Mouse (Mus musculus): ENCODE results near the gene Ddit4l. TPM values are rescaled to one million over a fixed set of nuclear protein-coding genes. Genes with fewer than 3 reads are reported as not detected.
A peak's percentile ranks its signal among the peaks of the same experiment; 100 is the strongest.
"Not testable (repeated sequence)": the region's sequence is repeated elsewhere in the genome, so short reads cannot be mapped to it uniquely, and the experiment has no call there.

Gene Ddit4l
- polyA plus RNA-seq (2016; fragmentation: Nextera tagmentation; extraction: Ambion mirVana): 9.9 and 12.7 TPM in 2 replicates

DNA sequence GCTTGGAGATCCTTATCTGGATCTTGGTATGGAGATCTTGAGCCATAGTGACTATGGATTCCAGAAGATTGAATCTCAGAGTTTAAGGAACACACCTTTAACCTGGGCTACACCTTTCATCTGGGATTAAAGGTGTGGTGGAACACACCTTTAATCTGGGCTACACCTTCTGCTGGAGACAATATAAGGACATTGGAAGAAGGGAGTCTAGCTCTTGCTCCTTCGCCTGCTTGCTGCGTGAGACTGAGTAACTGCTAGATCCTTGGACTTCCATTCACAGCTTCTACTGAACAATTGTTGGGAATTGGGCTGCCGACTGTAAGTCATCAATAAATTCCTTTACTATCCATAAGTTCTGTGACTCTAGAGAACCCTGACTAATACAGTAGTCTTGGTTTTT lies at the start of gene Ddit4l:
Ddit4l (plus strand) TSS at position 301 of the 400 bp plus-strand sequence.
- ATAC-seq (ENCODE audit: low FRiP score); H3K27ac ChIP-seq; H3K4me3 ChIP-seq (replicated peaks); H3K36me3 ChIP-seq (replicated peaks); H3K9ac ChIP-seq; H3K9me3 ChIP-seq; H3K4me2 ChIP-seq: not testable (repeated sequence)
- 94% methylated on average over 3 of the region's 3 CpGs for WGBS
- Histone ChIP-seq H3K27me3 (peaks cover 16% of the 10 kb centered on the region), H3K4me1 (peaks cover 29% of the 10 kb centered on the region)

DNA sequence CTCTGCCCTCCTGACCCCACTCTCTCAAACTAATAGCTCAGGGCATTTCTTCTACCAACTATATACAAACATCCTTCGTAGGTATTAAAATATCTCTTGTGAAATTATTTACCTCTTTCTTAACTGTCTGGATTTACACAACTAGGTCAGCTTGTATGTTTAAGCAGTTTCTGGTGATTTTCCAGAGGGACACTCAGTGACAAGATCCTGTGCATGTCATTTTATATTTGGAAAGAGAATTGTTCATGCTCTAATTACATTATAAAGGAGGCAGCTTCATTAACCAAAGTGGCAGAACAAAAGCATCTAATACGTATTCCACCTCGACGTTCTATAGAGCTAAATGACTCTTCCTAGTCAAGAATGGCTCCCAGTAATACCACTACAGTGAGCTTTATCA lies 45.3 kb upstream of the Ddit4l start:
- Histone ChIP-seq H3K9me3 (no peaks in the 10 kb centered on the region), H3K4me2 (no peak overlapping the region), H3K27ac (no peak overlapping the region), H3K4me3 (replicated peaks) (no peak overlapping the region), H3K9ac (no peak overlapping the region), H3K4me1 (no peaks in the 10 kb centered on the region), H3K36me3 (replicated peaks) (no peaks in the 10 kb centered on the region), H3K27me3 (no peaks in the 10 kb centered on the region)
- ATAC-seq (ENCODE audit: low FRiP score): no peak
- 72% methylated on average over 4 of the region's 4 CpGs for WGBS

DNA sequence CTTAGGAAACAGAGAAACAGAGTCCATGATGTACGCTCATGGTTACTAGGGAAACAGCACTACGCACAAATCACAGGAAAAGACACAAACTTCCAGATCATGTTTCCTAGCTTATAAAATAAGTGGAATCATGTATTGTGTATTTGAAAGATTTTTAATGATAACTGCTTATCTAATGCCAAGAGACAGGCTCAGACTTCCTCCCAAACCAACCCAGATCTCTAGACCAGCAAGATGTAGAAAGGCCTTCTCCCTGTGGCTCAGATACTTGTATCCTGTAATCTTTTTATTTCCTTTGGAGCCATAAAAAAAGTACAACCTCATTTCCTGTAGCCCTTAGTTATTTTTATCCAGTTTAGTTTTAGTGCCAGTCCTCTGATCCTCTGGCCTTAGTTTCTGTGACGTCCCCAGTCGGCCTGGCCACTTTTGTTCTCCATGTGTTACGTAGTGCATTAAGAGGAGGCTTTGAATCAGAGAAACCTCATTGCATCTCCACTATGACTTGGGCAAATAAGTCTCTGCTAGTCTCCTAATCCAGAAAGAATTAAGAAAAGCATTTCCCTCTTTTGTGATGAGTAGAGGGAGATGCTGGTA lies 34.9 kb upstream of the Ddit4l start:
- Histone ChIP-seq H3K9ac (no peak overlapping the region), H3K36me3 (replicated peaks) (no peaks in the 10 kb centered on the region), H3K27me3 (no peaks in the 10 kb centered on the region), H3K4me3 (replicated peaks) (no peak overlapping the region), H3K27ac (no peak overlapping the region), H3K9me3 (no peaks in the 10 kb centered on the region), H3K4me1 (no peaks in the 10 kb centered on the region), H3K4me2 (no peak overlapping the region)
- ATAC-seq (ENCODE audit: low FRiP score): no peak
- 86% methylated on average over 5 of the region's 5 CpGs for WGBS

DNA sequence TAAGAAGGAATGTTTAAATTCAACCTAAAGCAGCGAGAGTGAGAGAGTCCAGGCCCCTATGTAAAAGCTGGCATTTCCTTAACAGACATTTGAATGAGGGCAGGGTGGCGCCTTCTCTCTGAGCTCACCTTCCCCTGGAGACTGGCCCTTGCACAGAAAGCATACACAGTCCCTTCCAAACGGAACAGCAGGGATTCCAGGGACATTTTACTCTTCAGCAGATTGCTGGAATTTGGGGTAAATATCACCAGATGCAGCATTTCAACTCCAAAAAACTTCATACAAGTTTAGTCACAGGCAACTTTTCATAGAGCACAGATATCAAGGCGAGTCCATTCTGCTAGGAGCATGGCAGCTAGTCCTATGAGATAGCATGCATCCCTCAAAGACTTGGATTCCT lies 31.6 kb upstream of the Ddit4l start:
- 82% methylated on average over 4 of the region's 4 CpGs for WGBS
- H3K27ac ChIP-seq: no peak overlapping the region
- H3K36me3 ChIP-seq (replicated peaks): no peaks in the 10 kb centered on the region
- H3K4me1 ChIP-seq: peaks cover 9% of the 10 kb centered on the region; the same call in 1 of the 2 replicates
- no peak for ATAC-seq (ENCODE audit: low FRiP score)
- H3K27me3 ChIP-seq: no peaks in the 10 kb centered on the region
- no peak overlapping the region for H3K4me2 ChIP-seq
- no peak overlapping the region for H3K4me3 ChIP-seq (replicated peaks)
- no peaks in the 10 kb centered on the region for H3K9me3 ChIP-seq
- H3K9ac ChIP-seq: no peak overlapping the region

DNA sequence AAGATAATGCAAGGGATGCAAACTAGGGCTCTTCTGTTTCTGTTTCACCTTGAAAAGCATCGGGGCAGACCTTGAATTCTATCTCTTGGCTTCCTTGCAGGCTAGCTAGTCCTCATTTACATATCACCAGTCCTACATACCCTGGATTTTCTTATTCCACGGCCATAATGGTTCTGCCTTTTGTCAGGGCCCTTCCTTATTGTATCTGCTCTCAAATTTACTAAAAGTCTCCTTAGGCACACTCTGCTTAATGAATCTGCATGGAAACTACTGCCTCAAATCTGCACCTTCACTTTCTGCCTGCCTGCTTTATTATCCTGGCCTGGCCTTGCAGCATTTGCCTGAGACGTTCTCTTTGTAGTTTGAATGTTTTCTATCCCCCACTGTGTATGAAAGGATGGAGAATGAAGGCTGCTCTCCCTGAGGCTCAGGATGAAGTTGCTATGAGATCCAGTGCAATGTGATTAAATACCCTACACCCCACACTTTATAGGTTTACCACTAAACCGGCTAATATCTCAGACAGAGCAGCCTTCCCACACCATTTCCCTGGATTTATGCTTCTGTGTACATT lies 27.0 kb upstream of the Ddit4l start:
- no peak for ATAC-seq (ENCODE audit: low FRiP score)
- H3K4me2 ChIP-seq: no peak overlapping the region
- 23% methylated on average over 4 of the region's 4 CpGs for WGBS

DNA sequence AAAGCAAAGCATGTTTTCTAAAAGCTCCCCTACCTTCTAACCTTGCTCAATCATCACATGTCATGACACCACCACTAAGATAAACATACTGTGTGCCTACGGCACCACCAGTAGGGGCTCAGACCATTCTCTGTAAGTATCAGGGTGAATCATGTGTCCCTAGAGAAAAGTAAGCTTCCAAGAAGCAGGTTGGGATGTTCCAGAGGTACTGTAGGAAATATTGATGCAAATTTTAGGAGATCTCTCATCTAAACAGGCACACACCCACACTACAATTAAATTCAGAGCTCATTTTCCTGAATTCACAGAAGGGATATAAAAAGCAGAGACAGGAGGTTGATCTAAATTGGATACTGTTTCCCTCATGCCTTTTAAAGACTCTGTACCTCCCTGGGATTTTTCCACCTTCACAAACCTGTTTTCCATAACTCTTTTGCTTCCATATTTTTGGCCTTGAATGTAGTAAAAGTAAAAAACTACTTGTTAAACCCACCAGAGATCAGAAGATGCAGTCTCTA lies 12.4 kb upstream of the Ddit4l start:
- no peaks in the 10 kb centered on the region for H3K36me3 ChIP-seq (replicated peaks)
- WGBS: 96% methylated on average over 1 of the region's 1 CpGs
- H3K4me2 ChIP-seq: no peak overlapping the region
- ATAC-seq (ENCODE audit: low FRiP score): no peak
- no peaks in the 10 kb centered on the region for H3K27me3 ChIP-seq
- H3K9ac ChIP-seq: no peak overlapping the region
- no peak overlapping the region for H3K4me3 ChIP-seq (replicated peaks)
- no peaks in the 10 kb centered on the region for H3K9me3 ChIP-seq
- no peaks in the 10 kb centered on the region for H3K4me1 ChIP-seq
- H3K27ac ChIP-seq: no peak overlapping the region

More for the DNA sequence above, 27.0 kb upstream of the Ddit4l start:
- Histone ChIP-seq H3K4me1 (peaks cover 9% of the 10 kb centered on the region; the same call in 1 of the 2 replicates), H3K36me3 (replicated peaks) (no peaks in the 10 kb centered on the region), H3K27ac (no peak overlapping the region), H3K27me3 (no peaks in the 10 kb centered on the region), H3K4me3 (replicated peaks) (no peak overlapping the region), H3K9ac (no peak overlapping the region), H3K9me3 (no peaks in the 10 kb centered on the region)

DNA sequence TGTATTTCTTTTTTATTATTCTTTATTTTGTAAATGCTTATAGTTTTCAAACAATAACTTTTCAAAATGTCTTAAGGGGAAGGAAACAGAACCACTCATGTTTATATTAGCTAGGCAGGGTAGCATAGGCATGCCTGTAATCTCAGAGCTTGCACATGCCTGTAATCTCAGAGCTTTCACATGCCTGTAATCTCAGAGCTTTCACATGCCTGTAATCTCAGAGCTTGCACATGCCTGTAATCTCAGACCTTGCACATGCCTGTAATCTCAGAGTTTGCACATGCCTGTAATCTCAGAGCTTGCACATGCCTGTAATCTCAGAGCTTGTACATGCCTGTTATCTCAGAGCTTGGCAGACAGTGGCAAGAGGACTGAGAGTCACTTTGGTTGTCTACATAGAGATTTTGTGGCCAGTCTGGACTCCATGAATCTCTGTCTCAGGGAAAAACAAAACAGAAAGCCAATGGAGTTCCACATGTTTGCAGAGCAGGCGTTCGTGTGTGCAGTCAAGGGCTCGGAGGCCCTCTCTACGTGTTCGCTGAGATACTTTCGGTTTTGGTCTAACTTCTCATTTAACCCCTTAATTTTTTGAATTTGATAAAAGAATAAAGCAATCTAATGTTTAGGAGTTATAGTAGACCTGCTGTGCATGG lies 10.8 kb upstream of the Ddit4l start:
- H3K27me3 ChIP-seq: no peaks in the 10 kb centered on the region
- H3K4me2 ChIP-seq: no peak overlapping the region
- H3K9me3 ChIP-seq: no peaks in the 10 kb centered on the region
- H3K9ac ChIP-seq: no peak overlapping the region
- H3K4me3 ChIP-seq (replicated peaks): no peak overlapping the region
- no peak for ATAC-seq (ENCODE audit: low FRiP score)
- H3K27ac ChIP-seq: no peak overlapping the region
- WGBS: 94% methylated on average over 6 of the region's 6 CpGs
- no peaks in the 10 kb centered on the region for H3K4me1 ChIP-seq
- no peaks in the 10 kb centered on the region for H3K36me3 ChIP-seq (replicated peaks)

DNA sequence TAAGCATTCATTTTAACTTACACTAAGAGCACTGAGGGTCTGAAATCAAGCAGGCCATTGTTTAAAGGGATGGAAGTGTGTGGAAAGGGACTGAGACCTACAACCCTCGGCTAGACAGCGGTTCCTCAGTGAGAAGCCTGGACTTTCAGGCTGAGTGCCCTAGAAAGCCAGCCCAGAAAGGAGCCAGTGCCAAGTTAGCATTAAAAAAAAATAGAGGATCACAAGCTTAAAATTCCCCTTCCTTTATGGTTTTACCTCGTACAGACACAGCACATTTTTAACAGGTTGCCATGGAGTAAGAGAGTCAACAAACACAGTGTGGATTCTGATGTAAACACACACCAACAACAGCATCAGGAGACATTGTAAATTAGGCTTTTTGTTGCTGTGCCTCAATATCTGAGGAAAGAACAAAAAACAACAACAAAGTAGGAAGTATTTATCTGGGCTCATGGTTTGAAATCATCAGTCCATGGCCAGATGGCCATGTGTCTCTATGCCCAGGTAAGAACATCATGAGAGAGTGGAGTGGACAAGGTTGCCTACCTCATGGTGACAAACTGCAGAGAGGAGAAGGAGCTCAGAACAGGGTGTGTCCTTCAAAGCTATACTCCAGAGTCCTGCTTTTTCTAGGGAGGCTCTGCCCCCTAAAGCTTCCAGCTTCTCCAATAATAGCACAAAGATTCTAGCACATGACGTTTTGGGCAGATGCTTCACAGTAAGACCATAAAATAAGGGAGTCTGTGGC lies 10.1 kb upstream of the Ddit4l start:
- Histone ChIP-seq H3K36me3 (replicated peaks) (no peaks in the 10 kb centered on the region), H3K9me3 (no peaks in the 10 kb centered on the region), H3K4me2 (no peak overlapping the region), H3K4me1 (no peaks in the 10 kb centered on the region), H3K27ac (no peak overlapping the region), H3K4me3 (replicated peaks) (no peak overlapping the region), H3K27me3 (no peaks in the 10 kb centered on the region), H3K9ac (no peak overlapping the region)
- WGBS: 73% methylated on average over 4 of the region's 4 CpGs
- ATAC-seq (ENCODE audit: low FRiP score): no peak

DNA sequence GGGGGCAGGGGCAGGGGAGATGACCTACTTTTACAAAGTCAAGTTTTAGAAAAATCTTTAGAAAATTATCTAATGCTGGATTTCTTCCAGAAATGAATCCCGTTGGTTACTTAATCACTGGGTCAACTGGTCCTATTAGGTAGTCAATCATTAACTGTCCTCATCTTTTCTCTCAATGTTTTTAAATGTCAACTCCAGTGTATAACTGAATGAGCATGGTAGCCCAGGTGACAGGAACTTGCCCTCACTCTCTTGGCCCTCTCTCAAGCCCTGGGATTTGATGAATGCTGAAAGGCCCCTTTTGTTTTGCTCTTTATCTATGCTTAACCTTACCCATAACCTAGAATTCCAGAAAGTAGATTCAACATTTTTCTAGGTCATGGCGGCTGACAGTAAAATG lies 9.4 kb upstream of the Ddit4l start:
- H3K27ac ChIP-seq: no peak overlapping the region
- no peaks in the 10 kb centered on the region for H3K9me3 ChIP-seq
- no peak overlapping the region for H3K4me3 ChIP-seq (replicated peaks)
- ATAC-seq (ENCODE audit: low FRiP score): no peak
- WGBS: 87% methylated on average over 2 of the region's 2 CpGs
- no peaks in the 10 kb centered on the region for H3K36me3 ChIP-seq (replicated peaks)
- H3K4me1 ChIP-seq: no peaks in the 10 kb centered on the region
- H3K9ac ChIP-seq: no peak overlapping the region
- H3K27me3 ChIP-seq: no peaks in the 10 kb centered on the region
- no peak overlapping the region for H3K4me2 ChIP-seq

DNA sequence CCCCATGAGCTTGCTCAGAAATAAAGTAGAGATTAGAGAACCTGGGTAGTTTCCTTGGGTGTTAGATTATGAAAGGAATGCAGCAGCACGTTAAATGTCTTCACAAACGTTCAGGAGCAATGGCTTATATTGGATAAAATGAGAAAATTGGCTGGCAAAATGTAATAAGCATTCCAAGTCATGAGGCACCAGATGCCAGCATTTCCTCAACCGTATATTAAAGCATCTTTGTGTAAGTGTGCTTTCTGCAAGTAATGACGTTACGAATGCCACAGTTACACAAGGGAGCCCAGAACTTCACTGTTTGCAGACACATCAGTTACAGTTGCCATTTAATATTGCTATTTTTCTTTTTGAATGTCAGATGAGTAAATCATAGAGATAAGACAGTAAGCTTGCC lies 872 bp upstream of the Ddit4l start:
- Histone ChIP-seq H3K4me1 (peaks cover 29% of the 10 kb centered on the region), H3K36me3 (replicated peaks) (no peaks in the 10 kb centered on the region), H3K27me3 (peaks cover 16% of the 10 kb centered on the region), H3K4me3 (replicated peaks) (no peak overlapping the region), H3K27ac (no peak overlapping the region), H3K9me3 (no peaks in the 10 kb centered on the region), H3K4me2 (no peak overlapping the region), H3K9ac (no peak overlapping the region)
- no peak for ATAC-seq (ENCODE audit: low FRiP score)
- WGBS: 92% methylated on average over 5 of the region's 5 CpGs

DNA sequence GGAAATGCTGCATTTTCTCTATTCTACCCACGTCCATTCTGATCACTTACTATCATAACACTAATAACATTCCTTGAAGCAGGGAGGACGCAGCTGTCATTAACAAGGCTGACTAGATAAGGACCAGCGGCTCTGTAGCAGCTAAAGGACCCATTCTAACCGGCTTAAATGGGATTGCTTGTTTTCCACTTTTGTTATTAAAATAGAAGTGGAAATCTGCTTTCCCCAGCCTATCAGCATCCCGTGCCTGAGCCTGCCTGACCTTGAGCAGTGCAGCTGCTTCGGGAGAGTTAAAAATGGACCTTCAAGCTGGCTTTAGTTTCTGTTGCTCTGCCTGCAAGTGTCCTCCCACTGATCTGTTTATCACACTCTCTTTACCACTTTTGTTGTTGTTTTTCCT lies 679 bp downstream of the Ddit4l start:
- Histone ChIP-seq H3K4me2 (no peak overlapping the region), H3K4me3 (replicated peaks) (no peak overlapping the region), H3K4me1 (peaks cover 29% of the 10 kb centered on the region), H3K27ac (no peak overlapping the region), H3K9me3 (no peaks in the 10 kb centered on the region), H3K36me3 (replicated peaks) (no peaks in the 10 kb centered on the region), H3K9ac (no peak overlapping the region), H3K27me3 (peaks cover 16% of the 10 kb centered on the region)
- WGBS: 21% methylated on average over 6 of the region's 6 CpGs
- no peak for ATAC-seq (ENCODE audit: low FRiP score)

DNA sequence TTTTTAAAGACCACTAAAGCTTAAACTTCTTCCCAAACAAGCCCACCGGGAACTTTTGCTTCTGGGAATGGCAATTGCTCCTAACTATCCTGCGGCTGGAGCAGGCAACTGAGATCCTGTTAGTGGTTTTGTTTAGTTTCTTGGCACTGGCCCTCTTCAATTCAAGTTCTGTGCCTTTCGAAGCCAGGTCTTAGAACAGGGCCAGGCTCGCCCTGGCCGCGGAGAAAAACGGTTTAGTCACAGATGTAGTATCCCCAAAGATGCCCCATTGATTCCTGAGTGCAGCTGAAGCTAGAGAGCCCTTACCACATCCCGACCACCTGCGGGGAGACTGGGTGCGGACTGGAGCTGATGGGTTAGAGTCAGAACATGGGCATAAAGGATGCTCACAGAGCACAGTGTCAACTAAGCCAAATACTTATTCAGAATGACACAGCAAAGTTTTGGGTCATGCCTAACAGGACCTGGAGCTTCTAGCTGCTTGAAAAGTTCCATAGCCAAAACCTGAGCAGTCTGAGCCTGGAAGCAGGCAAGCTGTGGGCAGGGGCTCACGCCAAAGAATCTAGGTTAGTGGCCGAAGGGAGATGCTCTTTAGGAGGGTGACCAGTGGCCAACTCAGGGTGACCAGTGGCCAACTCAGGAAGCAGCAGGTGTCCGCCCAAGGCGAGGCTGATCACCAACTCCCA lies 1.6 kb downstream of the Ddit4l start:
- peak overlapping the region; percentile 52 for H3K4me3 ChIP-seq (replicated peaks)
- WGBS: 33% methylated on average over 14 of the region's 14 CpGs
- peak; percentile 15; the same call in 1 of the 2 replicates for ATAC-seq (ENCODE audit: low FRiP score)

More for the DNA sequence above, 1.6 kb downstream of the Ddit4l start:
- Histone ChIP-seq H3K9ac (peak overlapping the region; percentile 56), H3K27me3 (peaks cover 16% of the 10 kb centered on the region), H3K9me3 (no peaks in the 10 kb centered on the region), H3K4me2 (peak overlapping the region; percentile 82), H3K27ac (no peak overlapping the region), H3K4me1 (peaks cover 29% of the 10 kb centered on the region), H3K36me3 (replicated peaks) (no peaks in the 10 kb centered on the region)
